Mouse (Mus musculus): ENCODE results near the gene Jade1. TPM values are rescaled to one million over a fixed set of nuclear protein-coding genes. Genes with fewer than 3 reads are reported as not detected.
A peak's percentile ranks its signal among the peaks of the same experiment; 100 is the strongest.

Jade1 gene
- polyA plus RNA-seq, 1 experiment from 2014 or later = 22.1 TPM

DNA sequence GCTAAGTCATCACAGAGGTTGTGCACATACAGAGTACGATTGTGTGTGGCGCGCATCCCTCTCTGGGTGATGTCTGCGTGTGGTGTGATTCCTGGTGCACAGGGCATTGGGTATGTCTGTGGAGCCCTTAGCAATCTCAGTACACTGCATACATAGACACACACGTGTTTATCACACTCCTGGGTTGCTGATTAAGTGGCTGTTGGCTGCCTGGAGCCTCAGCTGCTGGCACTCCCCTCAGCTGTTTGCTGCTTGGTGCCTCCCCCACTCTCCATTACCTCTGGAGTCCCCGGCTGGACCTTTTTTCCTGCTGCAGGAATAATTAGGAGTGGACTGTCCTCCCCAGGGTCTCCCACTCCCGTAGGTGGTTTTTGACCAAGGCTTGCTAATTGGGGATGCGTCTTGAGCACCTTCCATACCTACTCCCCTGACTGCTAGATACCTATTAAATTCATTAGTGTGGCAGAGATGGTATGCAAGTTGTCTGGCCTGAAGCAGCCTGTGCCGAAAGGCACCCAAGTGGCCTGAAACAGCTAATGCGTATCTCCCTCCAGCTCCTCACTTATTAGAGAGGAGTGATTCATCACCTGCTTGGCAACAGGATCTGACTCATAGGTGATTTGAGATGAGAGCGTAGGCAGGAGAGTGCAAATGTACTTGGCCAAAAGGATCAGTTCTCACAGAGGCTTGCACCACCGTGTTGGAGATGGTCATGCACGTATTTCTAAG is 50.2 kb downstream of the Jade1 start:
- H3K4me3 ChIP-seq (ENCODE audit: low read length) = no peak overlapping the region
- H3K36me3 ChIP-seq (ENCODE audit: control insufficient read depth, insufficient read depth, low read length) = peaks cover 33% of the 10 kb centered on the region
- ATAC-seq (ENCODE audit: low FRiP score, low TSS enrichment) = peak; percentile 37; the same call in 1 of the 2 replicates

GRCm38 (mm10) chr3:41606330-41606664 is 50.8 kb downstream of the Jade1 start:
- Histone ChIP-seq H3K4me2 (replicated peaks; ENCODE audit: low read depth, low read length) (no peak overlapping the region), H3K27ac (ENCODE audit: low read depth, low read length) (no peak overlapping the region), H3K9me3 (ENCODE audit: control insufficient read depth, low read length) (no peaks in the 10 kb centered on the region), H3K36me3 (ENCODE audit: control insufficient read depth, insufficient read depth, low read length) (peaks cover 37% of the 10 kb centered on the region), H3K9ac (ENCODE audit: low read depth, low read length) (no peak overlapping the region), H3K4me1 (ENCODE audit: control insufficient read depth, insufficient read depth, low read length) (0 out of 2 replicates have a peak, but pooled peaks cover 4% of the 10 kb centered on the region), H3K4me3 (ENCODE audit: low read length) (no peak overlapping the region), H3K27me3 (ENCODE audit: control insufficient read depth, insufficient read depth, low read length) (no peaks in the 10 kb centered on the region)
- ATAC-seq (ENCODE audit: low FRiP score, low TSS enrichment) = no peak
- 80% methylated on average over 4 of the region's 4 CpGs for WGBS

More for the DNA sequence above, 50.2 kb downstream of the Jade1 start:
- 0 out of 2 replicates have a peak, but pooled peaks cover 4% of the 10 kb centered on the region for H3K4me1 ChIP-seq (ENCODE audit: control insufficient read depth, insufficient read depth, low read length)
- H3K27ac ChIP-seq (ENCODE audit: low read depth, low read length) = no peak overlapping the region
- H3K27me3 ChIP-seq (ENCODE audit: control insufficient read depth, insufficient read depth, low read length) = no peaks in the 10 kb centered on the region
- no peak overlapping the region for H3K9ac ChIP-seq (ENCODE audit: low read depth, low read length)
- H3K4me2 ChIP-seq (replicated peaks; ENCODE audit: low read depth, low read length) = no peak overlapping the region
- no peaks in the 10 kb centered on the region for H3K9me3 ChIP-seq (ENCODE audit: control insufficient read depth, low read length)
- WGBS = 79% methylated on average over 13 of the region's 13 CpGs

- H3K36me3 ChIP-seq (ENCODE audit: control insufficient read depth, insufficient read depth, low read length) = peaks cover 41% of the 10 kb centered on the region
- no peak overlapping the region for H3K9ac ChIP-seq (ENCODE audit: low read depth, low read length)
- no peak for ATAC-seq (ENCODE audit: low FRiP score, low TSS enrichment)
- no peak overlapping the region for H3K4me3 ChIP-seq (ENCODE audit: low read length)
- WGBS = 88% methylated on average over 9 of the region's 9 CpGs
- no peak overlapping the region for H3K4me2 ChIP-seq (replicated peaks; ENCODE audit: low read depth, low read length)
- H3K4me1 ChIP-seq (ENCODE audit: control insufficient read depth, insufficient read depth, low read length) = 0 out of 2 replicates have a peak, but pooled peaks cover 4% of the 10 kb centered on the region
- no peaks in the 10 kb centered on the region for H3K27me3 ChIP-seq (ENCODE audit: control insufficient read depth, insufficient read depth, low read length)
- no peak overlapping the region for H3K27ac ChIP-seq (ENCODE audit: low read depth, low read length)
- no peaks in the 10 kb centered on the region for H3K9me3 ChIP-seq (ENCODE audit: control insufficient read depth, low read length)
Observed at GRCm38 (mm10) chr3:41607050-41607449, 51.5 kb downstream of the Jade1 start.

DNA sequence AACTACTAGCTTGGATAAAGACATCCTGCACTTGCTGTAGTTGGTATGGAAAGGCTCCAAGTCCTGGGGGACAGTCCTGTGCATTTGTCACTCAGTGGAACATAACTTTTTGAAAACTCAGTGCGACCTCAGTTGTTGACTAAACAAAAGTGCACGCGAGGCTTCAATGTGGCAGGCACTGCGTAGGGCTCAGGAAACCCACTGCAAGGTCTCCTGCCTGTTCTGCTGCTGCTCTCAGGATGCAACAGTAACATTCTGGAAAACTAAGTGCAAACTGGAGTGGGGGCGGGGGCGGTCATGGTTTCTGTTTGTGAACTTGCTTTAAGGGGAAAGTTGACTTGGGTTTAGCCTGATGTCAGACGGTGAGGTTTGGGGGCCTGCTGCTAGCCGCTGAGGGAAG is 51.9 kb downstream of the Jade1 start:
- H3K27me3 ChIP-seq (ENCODE audit: control insufficient read depth, insufficient read depth, low read length) = no peaks in the 10 kb centered on the region
- H3K9ac ChIP-seq (ENCODE audit: low read depth, low read length) = no peak overlapping the region
- no peak overlapping the region for H3K4me3 ChIP-seq (ENCODE audit: low read length)
- no peaks in the 10 kb centered on the region for H3K9me3 ChIP-seq (ENCODE audit: control insufficient read depth, low read length)
- peaks cover 41% of the 10 kb centered on the region for H3K36me3 ChIP-seq (ENCODE audit: control insufficient read depth, insufficient read depth, low read length)
- no peak for ATAC-seq (ENCODE audit: low FRiP score, low TSS enrichment)
- H3K4me1 ChIP-seq (ENCODE audit: control insufficient read depth, insufficient read depth, low read length) = 0 out of 2 replicates have a peak, but pooled peaks cover 4% of the 10 kb centered on the region
- no peak overlapping the region for H3K4me2 ChIP-seq (replicated peaks; ENCODE audit: low read depth, low read length)
- no peak overlapping the region for H3K27ac ChIP-seq (ENCODE audit: low read depth, low read length)
- 87% methylated on average over 8 of the region's 8 CpGs for WGBS

DNA sequence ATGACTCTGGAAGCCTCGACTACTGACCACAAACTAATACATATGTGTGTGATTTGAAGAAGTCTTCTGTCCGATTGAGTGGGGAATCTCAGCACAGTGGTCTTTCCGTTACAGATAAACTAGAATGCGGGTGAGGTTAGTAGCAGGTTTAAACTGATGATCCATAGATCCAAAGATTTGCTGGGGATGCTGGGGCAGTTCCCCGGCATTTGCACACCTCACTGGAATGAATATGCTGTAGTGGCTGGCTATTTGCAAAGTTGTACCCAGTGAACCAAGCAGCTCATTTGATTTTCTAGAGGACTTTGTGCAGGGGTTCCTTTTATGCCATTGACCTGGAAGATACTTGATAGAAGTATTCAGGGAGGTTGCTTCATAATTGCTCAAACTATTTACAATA is 53.5 kb downstream of the Jade1 start:
- no peaks in the 10 kb centered on the region for H3K9me3 ChIP-seq (ENCODE audit: control insufficient read depth, low read length)
- 93% methylated on average over 5 of the region's 5 CpGs for WGBS
- no peaks in the 10 kb centered on the region for H3K4me1 ChIP-seq (ENCODE audit: control insufficient read depth, insufficient read depth, low read length)
- no peak overlapping the region for H3K27ac ChIP-seq (ENCODE audit: low read depth, low read length)
- no peaks in the 10 kb centered on the region for H3K27me3 ChIP-seq (ENCODE audit: control insufficient read depth, insufficient read depth, low read length)
- no peak overlapping the region for H3K4me2 ChIP-seq (replicated peaks; ENCODE audit: low read depth, low read length)
- H3K4me3 ChIP-seq (ENCODE audit: low read length) = no peak overlapping the region
- ATAC-seq (ENCODE audit: low FRiP score, low TSS enrichment) = no peak
- peaks cover 52% of the 10 kb centered on the region for H3K36me3 ChIP-seq (ENCODE audit: control insufficient read depth, insufficient read depth, low read length)
- no peak overlapping the region for H3K9ac ChIP-seq (ENCODE audit: low read depth, low read length)

DNA sequence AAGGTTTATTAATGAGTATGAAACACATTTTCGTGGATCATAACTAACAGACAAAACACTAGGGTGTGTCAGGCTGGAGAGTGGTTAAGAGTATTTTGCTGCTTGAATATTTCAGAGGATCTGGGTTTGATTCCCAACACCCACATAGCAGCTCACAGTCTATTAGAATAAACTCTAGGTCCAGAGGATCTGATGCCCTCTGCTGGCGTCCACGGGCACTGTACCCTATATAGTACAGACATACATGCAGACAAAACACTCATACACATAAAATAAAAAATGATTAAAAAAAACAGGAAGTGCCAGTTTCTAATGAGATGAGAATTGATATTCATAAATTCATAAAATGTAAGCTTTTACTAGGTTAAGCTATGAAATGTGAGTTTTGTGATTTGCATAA is 56.7 kb downstream of the Jade1 start:
- WGBS = 94% methylated on average over 3 of the region's 3 CpGs
- Histone ChIP-seq H3K27ac (ENCODE audit: low read depth, low read length) (no peak overlapping the region), H3K9ac (ENCODE audit: low read depth, low read length) (no peak overlapping the region), H3K4me1 (ENCODE audit: control insufficient read depth, insufficient read depth, low read length) (no peaks in the 10 kb centered on the region), H3K36me3 (ENCODE audit: control insufficient read depth, insufficient read depth, low read length) (peaks cover 44% of the 10 kb centered on the region), H3K4me2 (replicated peaks; ENCODE audit: low read depth, low read length) (no peak overlapping the region), H3K4me3 (ENCODE audit: low read length) (no peak overlapping the region), H3K27me3 (ENCODE audit: control insufficient read depth, insufficient read depth, low read length) (no peaks in the 10 kb centered on the region), H3K9me3 (ENCODE audit: control insufficient read depth, low read length) (no peaks in the 10 kb centered on the region)
- ATAC-seq (ENCODE audit: low FRiP score, low TSS enrichment) = no peak

DNA sequence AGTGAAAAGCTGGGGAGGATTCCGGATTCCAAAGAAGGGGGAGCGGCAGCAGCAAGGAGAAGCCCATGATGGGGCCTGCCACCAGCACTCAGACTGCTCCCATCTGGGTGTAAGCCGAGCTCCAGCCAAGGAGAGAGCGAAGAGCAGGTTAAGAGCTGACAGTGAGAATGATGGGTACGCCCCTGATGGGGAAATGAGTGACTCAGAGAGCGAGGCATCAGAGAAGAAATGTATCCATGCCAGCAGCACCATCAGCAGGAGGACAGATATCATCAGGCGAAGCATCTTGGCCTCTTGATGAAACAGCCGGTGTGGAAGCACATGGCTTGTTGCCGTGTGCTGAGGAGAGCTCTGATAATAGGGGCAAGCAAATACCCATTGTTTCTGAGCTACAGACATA is 58.2 kb downstream of the Jade1 start:
- Histone ChIP-seq H3K4me3 (ENCODE audit: low read length) (no peak overlapping the region), H3K9ac (ENCODE audit: low read depth, low read length) (no peak overlapping the region), H3K27ac (ENCODE audit: low read depth, low read length) (no peak overlapping the region), H3K4me2 (replicated peaks; ENCODE audit: low read depth, low read length) (no peak overlapping the region), H3K27me3 (ENCODE audit: control insufficient read depth, insufficient read depth, low read length) (no peaks in the 10 kb centered on the region), H3K36me3 (ENCODE audit: control insufficient read depth, insufficient read depth, low read length) (peaks cover 44% of the 10 kb centered on the region), H3K4me1 (ENCODE audit: control insufficient read depth, insufficient read depth, low read length) (no peaks in the 10 kb centered on the region), H3K9me3 (ENCODE audit: control insufficient read depth, low read length) (no peaks in the 10 kb centered on the region)
- WGBS = 91% methylated on average over 9 of the region's 9 CpGs
- no peak for ATAC-seq (ENCODE audit: low FRiP score, low TSS enrichment)

- no peak for ATAC-seq (ENCODE audit: low FRiP score, low TSS enrichment)
- no peaks in the 10 kb centered on the region for H3K27me3 ChIP-seq (ENCODE audit: control insufficient read depth, insufficient read depth, low read length)
- H3K27ac ChIP-seq (ENCODE audit: low read depth, low read length) = no peak overlapping the region
- 90% methylated on average over 5 of the region's 5 CpGs for WGBS
- no peak overlapping the region for H3K4me2 ChIP-seq (replicated peaks; ENCODE audit: low read depth, low read length)
- H3K36me3 ChIP-seq (ENCODE audit: control insufficient read depth, insufficient read depth, low read length) = peaks cover 44% of the 10 kb centered on the region
- no peaks in the 10 kb centered on the region for H3K9me3 ChIP-seq (ENCODE audit: control insufficient read depth, low read length)
- no peak overlapping the region for H3K9ac ChIP-seq (ENCODE audit: low read depth, low read length)
- H3K4me3 ChIP-seq (ENCODE audit: low read length) = no peak overlapping the region
- H3K4me1 ChIP-seq (ENCODE audit: control insufficient read depth, insufficient read depth, low read length) = no peaks in the 10 kb centered on the region
Observed at GRCm38 (mm10) chr3:41614230-41614985, 58.9 kb downstream of the Jade1 start.

GRCm38 (mm10) chr3:41618036-41618435 is 62.5 kb downstream of the Jade1 start:
- no peak for ATAC-seq (ENCODE audit: low FRiP score, low TSS enrichment)
- H3K27me3 ChIP-seq (ENCODE audit: control insufficient read depth, insufficient read depth, low read length) = no peaks in the 10 kb centered on the region
- no peak overlapping the region for H3K4me3 ChIP-seq (ENCODE audit: low read length)
- peaks cover 17% of the 10 kb centered on the region for H3K36me3 ChIP-seq (ENCODE audit: control insufficient read depth, insufficient read depth, low read length)
- H3K4me1 ChIP-seq (ENCODE audit: control insufficient read depth, insufficient read depth, low read length) = no peaks in the 10 kb centered on the region
- H3K4me2 ChIP-seq (replicated peaks; ENCODE audit: low read depth, low read length) = no peak overlapping the region
- H3K9ac ChIP-seq (ENCODE audit: low read depth, low read length) = no peak overlapping the region
- WGBS = 81% methylated on average over 3 of the region's 3 CpGs
- no peak overlapping the region for H3K27ac ChIP-seq (ENCODE audit: low read depth, low read length)
- no peaks in the 10 kb centered on the region for H3K9me3 ChIP-seq (ENCODE audit: control insufficient read depth, low read length)
